ENCODE assay signal across 22 mouse cellular contexts in the genomic region with DNA sequence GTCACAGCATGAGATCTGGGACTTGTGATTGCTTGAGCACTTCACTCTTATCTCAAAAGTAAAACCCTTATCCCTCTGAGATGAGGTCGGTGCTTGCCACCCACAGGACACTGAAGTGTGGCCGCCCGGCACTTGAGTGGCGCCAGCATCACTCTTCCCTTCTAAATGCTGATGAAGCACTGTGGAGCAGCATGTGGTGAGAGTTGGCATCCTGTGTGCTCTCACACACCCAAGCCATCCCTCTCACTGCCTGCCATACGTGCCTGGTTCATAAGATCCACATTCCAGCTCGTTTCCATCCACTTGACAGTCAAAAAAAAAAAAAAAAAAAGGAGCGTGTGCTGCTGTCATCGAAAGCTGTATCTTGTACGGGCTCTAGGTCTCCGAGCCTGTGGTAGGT.
DNase-seq lines count a peak whose midpoint lies in the region; ATAC-seq and TF ChIP-seq lines count a peak whose summit lies in the region.
"Had no signal": no experiment of that assay in that cellular context is flagged by ENCODE, and none has a peak within 500 bp of the region (broad histone marks: within the 10 kb centered on the region; RNA-seq: fewer than 3 reads in every experiment).

No protein-coding gene starts in this region.

- TF ChIP-seq CTCF in lung, postnatal 0 days (IDR thresholded peaks at IDR 0.05) = no peak

- no peak overlapping the region for H3K27ac ChIP-seq in heart, embryonic 16.5 days (ENCODE audit: low read length)
- H3K27ac ChIP-seq in lung, postnatal 0 days (ENCODE audit: low read length) = no peak overlapping the region
- H3K27ac ChIP-seq in midbrain, embryonic 13.5 days = no peak overlapping the region
- H3K27ac ChIP-seq: hindbrain, embryonic 15.5 days; intestine, embryonic 15.5 days; neural tube, embryonic 13.5 days had no signal

- 0 out of 2 replicates have a peak, but pooled peaks have one; percentile 38 for ATAC-seq in cerebellum, adult (ENCODE audit: insufficient number of reproducible peaks, low FRiP score, low TSS enrichment)
- ATAC-seq in heart, embryonic 16.5 days (replicated peaks; ENCODE audit: extremely low read depth, insufficient read depth, low FRiP score) = peak; percentile 45; the same call in 1 of the 2 replicates
- peak; percentile 82 for ATAC-seq in lung, postnatal 0 days
- ATAC-seq in midbrain, embryonic 13.5 days = no peak
- ATAC-seq: forebrain, embryonic 16.5 days; intestine, embryonic 15.5 days; midbrain, embryonic 16.5 days had no signal

- no peaks in the 10 kb centered on the region for H3K36me3 ChIP-seq in heart, embryonic 16.5 days (ENCODE audit: control insufficient read depth, insufficient read depth)
- H3K36me3 ChIP-seq in lung, postnatal 0 days (ENCODE audit: insufficient read depth, low read length) = no peaks in the 10 kb centered on the region
- H3K36me3 ChIP-seq in midbrain, embryonic 13.5 days = 0 out of 2 replicates have a peak, but pooled peaks cover 4% of the 10 kb centered on the region
- H3K36me3 ChIP-seq: intestine, embryonic 15.5 days; neural tube, embryonic 13.5 days had no signal

- H3K4me1 ChIP-seq in heart, embryonic 16.5 days (ENCODE audit: control insufficient read depth, insufficient read depth, low read length) = peaks cover 17% of the 10 kb centered on the region
- H3K4me1 ChIP-seq in lung, postnatal 0 days (ENCODE audit: insufficient read depth, low read depth, low read length) = no peaks in the 10 kb centered on the region
- no peaks in the 10 kb centered on the region for H3K4me1 ChIP-seq in midbrain, embryonic 13.5 days (replicated peaks)
- H3K4me1 ChIP-seq: hindbrain, embryonic 15.5 days; intestine, embryonic 15.5 days had no signal

- no peaks in the 10 kb centered on the region for H3K9me3 ChIP-seq in heart, embryonic 16.5 days (replicated peaks; ENCODE audit: control insufficient read depth, low read length)
- no peaks in the 10 kb centered on the region for H3K9me3 ChIP-seq in lung, postnatal 0 days (ENCODE audit: low read length)
- H3K9me3 ChIP-seq in midbrain, embryonic 13.5 days = no peaks in the 10 kb centered on the region
- H3K9me3 ChIP-seq: hindbrain, embryonic 15.5 days; intestine, embryonic 15.5 days; neural tube, embryonic 13.5 days had no signal

- no peak for DNase-seq in cerebellum, postnatal 10 days
- no peak for DNase-seq in heart, postnatal 10 days
- peak; percentile 32 for DNase-seq in lung, postnatal 0 days (ENCODE audit: low spot score)
- DNase-seq in lung, postnatal 25 days (ENCODE audit: low spot score) = no peak
- DNase-seq: adrenal gland, postnatal 25 days; cerebellum, adult 18-20 months; gastrocnemius, postnatal 36 days; kidney, adult 8-10 months; kidney, postnatal 10 days; lung, postnatal 10 days; retina, postnatal 1 day; right cerebral cortex, postnatal 4 days; thymus, postnatal 25 days had no signal

- H3K27me3 ChIP-seq in heart, embryonic 16.5 days (ENCODE audit: control insufficient read depth, insufficient read depth, low read length) = no peaks in the 10 kb centered on the region
- no peaks in the 10 kb centered on the region for H3K27me3 ChIP-seq in lung, postnatal 0 days (replicated peaks; ENCODE audit: insufficient read depth, low read length)
- no peaks in the 10 kb centered on the region for H3K27me3 ChIP-seq in midbrain, embryonic 13.5 days
- H3K27me3 ChIP-seq: hindbrain, embryonic 15.5 days; intestine, embryonic 15.5 days; neural tube, embryonic 13.5 days had no signal

- TF ChIP-seq EP300 in lung, postnatal 0 days (IDR thresholded peaks at IDR 0.05) = 0 out of 2 replicates have a peak, but pooled peaks have one; percentile 24

- intact Hi-C loops in heart, postnatal 10 days (cut with DNase I) = no loop called here

- H3K9ac ChIP-seq in heart, embryonic 16.5 days (ENCODE audit: low read length) = no peak overlapping the region
- no peak overlapping the region for H3K9ac ChIP-seq in lung, postnatal 0 days (replicated peaks; ENCODE audit: low read depth)
- no peak overlapping the region for H3K9ac ChIP-seq in midbrain, embryonic 13.5 days (replicated peaks)
- H3K9ac ChIP-seq: hindbrain, embryonic 15.5 days; intestine, embryonic 15.5 days; neural tube, embryonic 13.5 days had no signal

- H3K4me3 ChIP-seq in heart, embryonic 16.5 days (ENCODE audit: low read length) = no peak overlapping the region
- H3K4me3 ChIP-seq in lung, postnatal 0 days (ENCODE audit: low read depth, low read length) = no peak overlapping the region
- no peak overlapping the region for H3K4me3 ChIP-seq in midbrain, embryonic 13.5 days (replicated peaks)
- H3K4me3 ChIP-seq: hindbrain, embryonic 15.5 days; intestine, embryonic 15.5 days; myocyte; neural tube, embryonic 13.5 days had no signal

- whole genome bisulfite sequencing in heart, embryonic 16.5 days = 40% methylated on average over 10 of the region's 10 CpGs
- 46% methylated on average over 10 of the region's 10 CpGs for WGBS in lung, postnatal 0 days
- 91% methylated on average over 10 of the region's 10 CpGs for WGBS in midbrain, embryonic 13.5 days

- no peak overlapping the region for H3K4me2 ChIP-seq in heart, embryonic 16.5 days (ENCODE audit: low read depth, low read length)
- H3K4me2 ChIP-seq in lung, postnatal 0 days (replicated peaks; ENCODE audit: low read depth, low read length) = no peak overlapping the region
- no peak overlapping the region for H3K4me2 ChIP-seq in midbrain, embryonic 13.5 days (replicated peaks)
- H3K4me2 ChIP-seq: hindbrain, embryonic 15.5 days; intestine, embryonic 15.5 days; neural tube, embryonic 13.5 days had no signal
